ENCODE assay signal across 8 mouse cellular contexts in genomic region chr9:44233021-44233801, GRCm38 (mm10). TPM values are rescaled to one million over a fixed set of nuclear protein-coding genes. Genes with fewer than 3 reads are reported as not detected.
DNase-seq lines count a peak whose midpoint lies in the region; ATAC-seq and TF ChIP-seq lines count a peak whose summit lies in the region.

No protein-coding gene starts in this region.

- WGBS in cerebellum, adult 2 months: 1% methylated on average over 40 of the region's 40 CpGs
- 1% methylated on average over 40 of the region's 40 CpGs for WGBS in heart, embryonic 16.5 days
- WGBS in liver, embryonic 15.5 days (ENCODE audit: insufficient replicate concordance): under 1% methylated on average over 40 of the region's 40 CpGs
- under 1% methylated on average over 39 of the region's 40 CpGs for WGBS in small intestine, adult 2 months

- peak overlapping the region; percentile 98 for H3K4me3 ChIP-seq in cerebellum, adult 2 months (replicated peaks; ENCODE audit: insufficient read depth, low read depth, low read length)
- peak overlapping the region; percentile 97 for H3K4me3 ChIP-seq in heart, embryonic 16.5 days (ENCODE audit: low read length)
- peak overlapping the region; percentile 92 for H3K4me3 ChIP-seq in liver, embryonic 15.5 days (replicated peaks)
- peak overlapping the region; percentile 93 for H3K4me3 ChIP-seq in small intestine, adult 2 months (ENCODE audit: low read depth, low read length)

- ATAC-seq in heart, embryonic 16.5 days (replicated peaks; ENCODE audit: extremely low read depth, insufficient read depth, low FRiP score): peak; percentile 52
- peak; percentile 57 for ATAC-seq in liver, embryonic 15.5 days (ENCODE audit: insufficient read depth)

- no peaks in the 10 kb centered on the region for H3K27me3 ChIP-seq in cerebellum, adult 2 months (ENCODE audit: control insufficient read depth, insufficient read depth, low read length)
- no peaks in the 10 kb centered on the region for H3K27me3 ChIP-seq in heart, embryonic 16.5 days (ENCODE audit: control insufficient read depth, insufficient read depth, low read length)
- no peaks in the 10 kb centered on the region for H3K27me3 ChIP-seq in liver, embryonic 15.5 days
- H3K27me3 ChIP-seq in small intestine, adult 2 months (ENCODE audit: control insufficient read depth, insufficient read depth, low read length): no peaks in the 10 kb centered on the region

- no peaks in the 10 kb centered on the region for H3K9me3 ChIP-seq in heart, embryonic 16.5 days (replicated peaks; ENCODE audit: control insufficient read depth, low read length)
- no peaks in the 10 kb centered on the region for H3K9me3 ChIP-seq in liver, embryonic 15.5 days (replicated peaks)

- H3K4me1 ChIP-seq in cerebellum, adult 2 months (ENCODE audit: control insufficient read depth, insufficient read depth, low read length): peaks cover 9% of the 10 kb centered on the region
- H3K4me1 ChIP-seq in heart, embryonic 16.5 days (ENCODE audit: control insufficient read depth, insufficient read depth, low read length): peaks cover 36% of the 10 kb centered on the region
- H3K4me1 ChIP-seq in liver, embryonic 15.5 days (replicated peaks): peaks cover 36% of the 10 kb centered on the region
- H3K4me1 ChIP-seq in small intestine, adult 2 months (ENCODE audit: control insufficient read depth, insufficient read depth, insufficient read length, low read length): peaks cover 18% of the 10 kb centered on the region; the same call in 1 of the 2 replicates

- peak overlapping the region; percentile 69 for H3K4me2 ChIP-seq in heart, embryonic 16.5 days (ENCODE audit: low read depth, low read length)
- peak overlapping the region; percentile 85 for H3K4me2 ChIP-seq in liver, embryonic 15.5 days

- peak overlapping the region; percentile 97 for H3K9ac ChIP-seq in heart, embryonic 16.5 days (ENCODE audit: low read length)
- peak overlapping the region; percentile 96 for H3K9ac ChIP-seq in liver, embryonic 15.5 days

- no peak for DNase-seq in cerebellum, adult 2 months
- no peak for DNase-seq in cerebellum, adult 11 months
- peak; percentile 74 for DNase-seq in A20 (ENCODE audit: low read depth, low spot score)
- DNase-seq in c-Kit-negative CD71-positive TER-119-positive erythroid progenitor cells, embryonic 14.5 days (ENCODE audit: low read depth, low spot score): peak; percentile 32
- no peak for DNase-seq in left cerebral cortex, adult 9 months (ENCODE audit: low spot score in 2 of 2)

- H3K27ac ChIP-seq in cerebellum, adult 2 months (ENCODE audit: insufficient read depth, low read length): peak overlapping the region; percentile 82
- peak overlapping the region; percentile 96 for H3K27ac ChIP-seq in heart, embryonic 16.5 days (ENCODE audit: low read length)
- H3K27ac ChIP-seq in liver, embryonic 15.5 days (replicated peaks): peak overlapping the region; percentile 90
- peak overlapping the region; percentile 83 for H3K27ac ChIP-seq in small intestine, adult 2 months (ENCODE audit: insufficient read depth, low read depth, low read length)

- TF ChIP-seq CTCF in cerebellum, adult 2 months (IDR thresholded peaks at IDR 0.05; ENCODE audit: borderline replicate concordance, insufficient read depth, low read depth, low read length): no peak
- TF ChIP-seq CTCF in small intestine, adult 2 months (IDR thresholded peaks at IDR 0.05; ENCODE audit: extremely low read depth, insufficient read length, insufficient replicate concordance, low read depth, low read length): no peak

- H3K36me3 ChIP-seq in heart, embryonic 16.5 days (ENCODE audit: control insufficient read depth, insufficient read depth): no peaks in the 10 kb centered on the region
- H3K36me3 ChIP-seq in liver, embryonic 15.5 days (replicated peaks): no peaks in the 10 kb centered on the region; the same call in 1 of the 2 replicates
- H3K36me3 ChIP-seq in small intestine, adult 2 months (ENCODE audit: control insufficient read depth, insufficient read depth, low read length): no peaks in the 10 kb centered on the region

- no peak for TF ChIP-seq POLR2A in cerebellum, adult 2 months (IDR thresholded peaks at IDR 0.05; ENCODE audit: borderline replicate concordance, insufficient read depth, low read length)
- no peak for TF ChIP-seq POLR2A in small intestine, adult 2 months (IDR thresholded peaks at IDR 0.05; ENCODE audit: low read depth, low read length)

RNA-seq across cellular contexts. Expression of gene Cbl, which starts 0.6 kb away (rescaled TPM):
- 14.5 and 15.3 TPM in 2 replicates for polyA plus RNA-seq in cerebellum, adult 2 months (2012; rRNA removed)
- 12.6 and 13.0 TPM in 2 replicates for polyA plus RNA-seq in heart, embryonic 16.5 days (2015; fragmentation: Nextera tagmentation; extraction: Ambion mirVana)
- polyA plus RNA-seq in liver, embryonic 15.5 days (2015; fragmentation: Nextera tagmentation; extraction: Ambion mirVana): 5.1 and 5.8 TPM in 2 replicates
- 2.9 and 6.9 TPM in 2 replicates for polyA plus RNA-seq in small intestine, adult 2 months (2012; rRNA removed)

RNA-seq across cellular contexts. Expression of gene Ccdc153, which starts 7.3 kb away (rescaled TPM):
- polyA plus RNA-seq in cerebellum, adult 2 months (2012; rRNA removed): 3.7 and 7.0 TPM in 2 replicates
- polyA plus RNA-seq in heart, embryonic 16.5 days (2015; fragmentation: Nextera tagmentation; extraction: Ambion mirVana): 0.88 and 2.5 TPM in 2 replicates
- polyA plus RNA-seq in liver, embryonic 15.5 days (2015; fragmentation: Nextera tagmentation; extraction: Ambion mirVana): not detected in 2 replicates
- not detected in 2 replicates for polyA plus RNA-seq in small intestine, adult 2 months (2012; rRNA removed)

RNA-seq across cellular contexts. Expression of gene Pdzd3, which starts 18.1 kb away (rescaled TPM):
- 0.08 and 0.19 TPM in 2 replicates for polyA plus RNA-seq in cerebellum, adult 2 months (2012; rRNA removed)
- polyA plus RNA-seq in heart, embryonic 16.5 days (2015; fragmentation: Nextera tagmentation; extraction: Ambion mirVana): 0.06 and 0.07 TPM in 2 replicates
- polyA plus RNA-seq in liver, embryonic 15.5 days (2015; fragmentation: Nextera tagmentation; extraction: Ambion mirVana): 0.07 TPM in 1 of 2 replicates, not detected in the other
- polyA plus RNA-seq in small intestine, adult 2 months (2012; rRNA removed): 9.9 and 23.6 TPM in 2 replicates

RNA-seq across cellular contexts. Expression of gene Nlrx1, which starts 35.2 kb away (rescaled TPM):
- polyA plus RNA-seq in cerebellum, adult 2 months (2012; rRNA removed): 7.9 and 9.9 TPM in 2 replicates
- polyA plus RNA-seq in heart, embryonic 16.5 days (2015; fragmentation: Nextera tagmentation; extraction: Ambion mirVana): 7.3 and 7.9 TPM in 2 replicates
- polyA plus RNA-seq in liver, embryonic 15.5 days (2015; fragmentation: Nextera tagmentation; extraction: Ambion mirVana): 4.1 and 4.2 TPM in 2 replicates
- 3.1 and 7.5 TPM in 2 replicates for polyA plus RNA-seq in small intestine, adult 2 months (2012; rRNA removed)

RNA-seq across cellular contexts. Expression of gene Abcg4, which starts 55.2 kb away (rescaled TPM):
- 105 and 120 TPM in 2 replicates for polyA plus RNA-seq in cerebellum, adult 2 months (2012; rRNA removed)
- 1.9 and 2.5 TPM in 2 replicates for polyA plus RNA-seq in heart, embryonic 16.5 days (2015; fragmentation: Nextera tagmentation; extraction: Ambion mirVana)
- 16.4 and 18.6 TPM in 2 replicates for polyA plus RNA-seq in liver, embryonic 15.5 days (2015; fragmentation: Nextera tagmentation; extraction: Ambion mirVana)
- 1.3 and 2.0 TPM in 2 replicates for polyA plus RNA-seq in small intestine, adult 2 months (2012; rRNA removed)

Comparison
In these comparisons a context has a peak if more than half of its experiments do, and no peak if none do; other contexts are left out.
1. DNase-seq: peak in A20 (single experiment) and c-Kit-negative CD71-positive TER-119-positive erythroid progenitor cells, embryonic 14.5 days (single experiment); none in cerebellum, adult 2 months (0 of 2), cerebellum, adult 11 months (single experiment) and left cerebral cortex, adult 9 months (0 of 2).
2. Peak in every context shown above with its lines, with median percentiles within 50 percentile points of each other: H3K27ac ChIP-seq and H3K4me3 ChIP-seq.